Mouse (Mus musculus) C2C12 (cell line): ENCODE results near the gene Asphd2.

ENCODE experiments used
- CTCF ChIP-seq: IDR thresholded peaks from one replicate; pipeline ENCODE4 v1.5.1; 2011; ENCODE audit not compliant: control insufficient read depth, insufficient read depth, insufficient read length
- FOSL1 ChIP-seq: IDR thresholded peaks from one replicate; pipeline ENCODE4 v1.8.0; 2011; ENCODE audit warnings: mild to moderate bottlenecking, low read length; ENCODE audit not compliant: poor library complexity, insufficient read depth, severe bottlenecking
- MAX ChIP-seq: IDR thresholded peaks from one replicate; pipeline ENCODE4 v1.6.1; 2011; ENCODE audit warnings: mild to moderate bottlenecking, control low read depth
- MYOG ChIP-seq: IDR thresholded peaks from one replicate; pipeline ENCODE4 v1.6.1; 2011; ENCODE audit not compliant: control insufficient read depth, insufficient read length; ENCODE audit errors: extremely low read depth
- USF1 ChIP-seq: IDR thresholded peaks from one replicate; pipeline ENCODE4 v1.6.1; 2011; ENCODE audit warnings: low read depth, mild to moderate bottlenecking, control low read depth, moderate library complexity

DNA sequence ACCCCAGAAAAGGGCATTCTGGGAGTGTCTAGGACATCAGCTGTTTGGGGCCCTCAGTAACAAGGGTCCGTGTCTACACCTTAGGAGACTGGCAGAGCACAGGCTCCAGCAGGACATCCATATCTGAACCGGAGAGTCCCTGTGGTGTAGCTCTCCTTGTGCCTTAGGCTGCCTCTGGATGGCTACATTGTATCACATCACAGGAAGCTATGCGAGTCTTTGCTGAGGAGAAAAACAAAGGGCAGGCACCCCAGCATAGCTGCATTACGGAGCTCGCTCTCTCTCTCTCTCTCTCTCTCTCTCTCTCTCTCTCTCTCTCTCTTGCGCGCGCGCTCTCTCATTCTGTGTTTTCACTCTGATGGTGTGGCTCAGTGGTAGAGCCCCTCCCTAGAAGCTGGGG is 12.6 kb downstream of the Asphd2 start:
- TF ChIP-seq MYOG (no peak), CTCF (no peak), MAX (no peak), USF1 (no peak), FOSL1 (no peak)
